11 mouse cellular contexts compared by ENCODE assay signal in the genomic region with DNA sequence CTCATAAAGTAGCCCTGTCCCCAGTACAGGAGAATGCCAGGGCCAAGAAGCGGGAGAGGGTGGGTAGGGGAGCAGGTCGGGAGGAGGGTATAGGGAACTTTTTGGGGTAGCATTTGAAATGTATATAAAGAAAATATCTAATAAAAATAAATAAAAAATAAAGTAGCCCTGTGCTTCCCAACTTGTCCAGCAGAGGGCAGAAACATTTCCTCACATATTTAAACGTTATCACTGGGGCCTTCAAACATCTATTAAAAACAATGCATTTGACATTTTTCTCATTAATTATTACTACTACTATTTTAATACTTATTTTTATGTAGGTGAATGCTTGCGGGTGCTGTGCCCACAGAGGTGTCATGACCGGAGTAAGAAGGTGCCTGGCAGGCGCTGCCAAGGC. TPM values are rescaled to one million over a fixed set of nuclear protein-coding genes. Genes with fewer than 3 reads are reported as not detected.
DNase-seq lines count a peak whose midpoint lies in the region; ATAC-seq and TF ChIP-seq lines count a peak whose summit lies in the region.
"Had no signal": no experiment of that assay in that cellular context is flagged by ENCODE, and none has a peak within 500 bp of the region (broad histone marks: within the 10 kb centered on the region; RNA-seq: fewer than 3 reads in every experiment).

No protein-coding gene starts in this region.

- H3K4me1 ChIP-seq in hindbrain, embryonic 11.5 days (replicated peaks; ENCODE audit: control insufficient read depth, insufficient read depth, low read length) = peaks cover 5% of the 10 kb centered on the region; the same call in 1 of the 2 replicates
- H3K4me1 ChIP-seq in hindbrain, embryonic 12.5 days = peaks cover 14% of the 10 kb centered on the region
- H3K4me1 ChIP-seq in lung, embryonic 14.5 days (ENCODE audit: insufficient read depth) = 0 out of 2 replicates have a peak, but pooled peaks cover 5% of the 10 kb centered on the region

- peak; percentile 53 for TF ChIP-seq CTCF in lung, embryonic 14.5 days (IDR thresholded peaks at IDR 0.05; ENCODE audit: low read depth)

- ATAC-seq in hindbrain, embryonic 11.5 days (ENCODE audit: low FRiP score) = no peak
- ATAC-seq in hindbrain, embryonic 12.5 days (ENCODE audit: low FRiP score) = no peak
- ATAC-seq in lung, embryonic 14.5 days (ENCODE audit: insufficient read depth) = no peak
- no peak for ATAC-seq in inflammation-experienced regulatory T-cells, adult 6 months

- H3K9ac ChIP-seq in hindbrain, embryonic 11.5 days (ENCODE audit: low read depth, low read length) = no peak overlapping the region
- H3K9ac ChIP-seq in hindbrain, embryonic 12.5 days = no peak overlapping the region
- no peak overlapping the region for H3K9ac ChIP-seq in lung, embryonic 14.5 days
- H3K9ac ChIP-seq: neural tube, embryonic 13.5 days had no signal

- no peaks in the 10 kb centered on the region for H3K9me3 ChIP-seq in hindbrain, embryonic 11.5 days (ENCODE audit: control insufficient read depth, low read length)
- no peaks in the 10 kb centered on the region for H3K9me3 ChIP-seq in hindbrain, embryonic 12.5 days (replicated peaks)
- no peaks in the 10 kb centered on the region for H3K9me3 ChIP-seq in lung, embryonic 14.5 days (ENCODE audit: low read depth, low read length)
- H3K9me3 ChIP-seq: neural tube, embryonic 13.5 days had no signal

- no peaks in the 10 kb centered on the region for H3K36me3 ChIP-seq in hindbrain, embryonic 11.5 days (ENCODE audit: control insufficient read depth, insufficient read depth, low read length)
- H3K36me3 ChIP-seq in hindbrain, embryonic 12.5 days = peaks cover 13% of the 10 kb centered on the region
- H3K36me3 ChIP-seq in lung, embryonic 14.5 days (ENCODE audit: insufficient read depth) = peaks cover 15% of the 10 kb centered on the region

- no peaks in the 10 kb centered on the region for H3K27me3 ChIP-seq in hindbrain, embryonic 11.5 days (ENCODE audit: control insufficient read depth, insufficient read depth, low read length)
- H3K27me3 ChIP-seq in hindbrain, embryonic 12.5 days = no peaks in the 10 kb centered on the region
- H3K27me3 ChIP-seq in lung, embryonic 14.5 days (ENCODE audit: insufficient read depth, low read length) = no peaks in the 10 kb centered on the region
- H3K27me3 ChIP-seq: neural tube, embryonic 13.5 days had no signal

- H3K27ac ChIP-seq in hindbrain, embryonic 11.5 days (ENCODE audit: low read depth, low read length) = no peak overlapping the region
- no peak overlapping the region for H3K27ac ChIP-seq in hindbrain, embryonic 12.5 days
- H3K27ac ChIP-seq in lung, embryonic 14.5 days (ENCODE audit: low read depth) = no peak overlapping the region
- H3K27ac ChIP-seq: neural tube, embryonic 13.5 days had no signal

- no peak overlapping the region for H3K4me3 ChIP-seq in hindbrain, embryonic 11.5 days (ENCODE audit: low read depth, low read length)
- H3K4me3 ChIP-seq in hindbrain, embryonic 12.5 days = no peak overlapping the region
- H3K4me3 ChIP-seq in lung, embryonic 14.5 days (ENCODE audit: low read depth, low read length) = no peak overlapping the region
- H3K4me3 ChIP-seq: neural tube, embryonic 13.5 days had no signal

- WGBS in hindbrain, embryonic 11.5 days = 59% methylated on average over 6 of the region's 6 CpGs
- 59% methylated on average over 6 of the region's 6 CpGs for WGBS in hindbrain, embryonic 12.5 days
- 51% methylated on average over 6 of the region's 6 CpGs for WGBS in lung, embryonic 14.5 days

- no peak overlapping the region for H3K4me2 ChIP-seq in hindbrain, embryonic 11.5 days (replicated peaks; ENCODE audit: low read depth, low read length)
- no peak overlapping the region for H3K4me2 ChIP-seq in hindbrain, embryonic 12.5 days (replicated peaks)
- H3K4me2 ChIP-seq in lung, embryonic 14.5 days = no peak overlapping the region
- H3K4me2 ChIP-seq: neural tube, embryonic 13.5 days had no signal

- peak; percentile 31 for DNase-seq in hindbrain, embryonic 11.5 days (ENCODE audit: low spot score)
- peak; percentile 52 for DNase-seq in lung, embryonic 14.5 days
- no peak for DNase-seq in lung, postnatal 14 days
- peak; percentile 33 for DNase-seq in MEL-GATA-1-ER (ENCODE audit: extremely low read depth, low read depth)
- DNase-seq in retina, postnatal 1 day = peak; percentile 23
- DNase-seq: right cerebral cortex, postnatal 25 days had no signal

RNA-seq across cellular contexts. Expression of a gene that starts 1.9 kb away (rescaled TPM):
- 26.8 and 27.8 TPM in 2 replicates for polyA plus RNA-seq in hindbrain, embryonic 11.5 days (2014; fragmentation: Nextera tagmentation; extraction: Ambion mirVana)
- 28.5 and 36.1 TPM in 2 replicates for polyA plus RNA-seq in hindbrain, embryonic 12.5 days (2016; fragmentation: Nextera tagmentation; extraction: Ambion mirVana)
- 26.7 and 30.7 TPM in 2 replicates for polyA plus RNA-seq in lung, embryonic 14.5 days (2014; fragmentation: Nextera tagmentation; extraction: Ambion mirVana)
- polyA plus RNA-seq in inflammation-experienced regulatory T-cells, adult 6 months (2017; shearing (Covaris generic)) = 10 to 100 TPM; 21.8 to 28.0 (median 23.3) TPM

RNA-seq across cellular contexts. Expression of a gene that starts 14.7 kb away (rescaled TPM):
- polyA plus RNA-seq in hindbrain, embryonic 11.5 days (2014; fragmentation: Nextera tagmentation; extraction: Ambion mirVana) = 0.15 TPM in 1 of 2 replicates, not detected in the other
- polyA plus RNA-seq in hindbrain, embryonic 12.5 days (2016; fragmentation: Nextera tagmentation; extraction: Ambion mirVana) = not detected in 2 replicates
- polyA plus RNA-seq in lung, embryonic 14.5 days (2014; fragmentation: Nextera tagmentation; extraction: Ambion mirVana) = not detected in 2 replicates
- not detected for polyA plus RNA-seq in inflammation-experienced regulatory T-cells, adult 6 months (2017; shearing (Covaris generic))
- polyA plus RNA-seq: gonadal fat pad, adult 2 months; limb, embryonic 14.5 days; neural tube, embryonic 13.5 days had no signal

RNA-seq across cellular contexts. Expression of a gene that starts 18.0 kb away (rescaled TPM):
- 0.26 TPM in 1 of 2 replicates, not detected in the other for polyA plus RNA-seq in hindbrain, embryonic 11.5 days (2014; fragmentation: Nextera tagmentation; extraction: Ambion mirVana)
- polyA plus RNA-seq in hindbrain, embryonic 12.5 days (2016; fragmentation: Nextera tagmentation; extraction: Ambion mirVana) = not detected in 2 replicates
- polyA plus RNA-seq in lung, embryonic 14.5 days (2014; fragmentation: Nextera tagmentation; extraction: Ambion mirVana) = 0.15 TPM in 1 of 2 replicates, not detected in the other
- polyA plus RNA-seq in inflammation-experienced regulatory T-cells, adult 6 months (2017; shearing (Covaris generic)) = not detected
- polyA plus RNA-seq: gonadal fat pad, adult 2 months had no signal

RNA-seq across cellular contexts. Expression of a gene that starts 26.5 kb away (rescaled TPM):
- polyA plus RNA-seq in hindbrain, embryonic 11.5 days (2014; fragmentation: Nextera tagmentation; extraction: Ambion mirVana) = 14.5 and 19.9 TPM in 2 replicates
- 20.0 and 21.7 TPM in 2 replicates for polyA plus RNA-seq in hindbrain, embryonic 12.5 days (2016; fragmentation: Nextera tagmentation; extraction: Ambion mirVana)
- polyA plus RNA-seq in lung, embryonic 14.5 days (2014; fragmentation: Nextera tagmentation; extraction: Ambion mirVana) = 18.9 and 19.1 TPM in 2 replicates
- 10 to 100 TPM; 13.2 to 18.7 (median 13.7) TPM for polyA plus RNA-seq in inflammation-experienced regulatory T-cells, adult 6 months (2017; shearing (Covaris generic))
